Mouse (Mus musculus) activated CD4-positive, CD25-positive, alpha-beta regulatory T cell, adult 9 weeks (primary cell): ENCODE results near the gene Srsf11. TPM values are rescaled to one million over a fixed set of nuclear protein-coding genes. Genes with fewer than 3 reads are reported as not detected.

ENCODE experiments used
- polyA plus RNA-seq: library from polyadenylated mRNA; unstranded; fragments of 100-300 nt; shearing (Covaris generic); gene quantifications from one replicate; pipeline ENCODE4 v1.2.1, GENCODE M21; 2017

Srsf11 gene
- 254 TPM for polyA plus RNA-seq

DNA sequence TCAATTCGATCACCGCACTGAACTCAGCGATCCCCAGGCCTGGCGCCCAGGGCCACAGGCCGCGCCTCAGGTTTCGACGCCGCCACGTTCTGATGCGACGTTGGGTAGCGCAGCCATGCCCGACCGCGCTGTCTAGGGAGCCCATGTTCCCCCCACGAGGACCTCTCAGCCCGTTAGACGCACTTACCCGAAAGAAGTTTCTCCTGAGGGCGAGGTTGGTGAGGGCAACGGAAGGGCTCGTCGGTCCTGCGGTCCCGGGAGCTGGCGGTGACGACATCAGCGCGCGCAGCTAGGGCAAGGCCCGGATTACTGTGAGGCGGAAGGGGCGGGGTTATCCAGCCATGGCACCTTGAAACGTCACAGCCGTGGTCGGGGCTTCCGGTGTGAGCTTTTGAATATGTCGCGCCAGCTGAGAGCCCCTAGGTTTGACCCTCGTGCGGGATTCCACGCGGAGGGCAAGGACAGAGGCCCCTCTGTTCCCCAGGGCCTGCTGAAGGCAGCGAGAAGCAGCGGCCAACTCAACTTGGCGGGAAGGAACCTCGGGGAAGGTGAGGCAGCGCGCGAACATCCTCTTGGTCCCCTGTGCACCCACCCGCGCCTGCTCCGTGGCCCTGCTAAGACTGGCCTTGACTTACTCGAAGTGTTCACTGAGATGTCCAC lies at the start of gene Srsf11, which contains the start of gene Lrrc40:
TSS of gene Srsf11 (minus strand) at position 311 of the 660 bp plus-strand sequence.
TSS of gene Lrrc40 (plus strand) at position 334 of the 660 bp plus-strand sequence.

Other genes with a start within 250 kb of the Srsf11 start
- gene Cth, start 111.6 kb downstream of the Srsf11 start, polyA plus RNA-seq = not detected
- gene Ankrd13c, start 89.4 kb downstream of the Srsf11 start, polyA plus RNA-seq = 16.9 TPM
- gene Lrrc40, start within 50 bp of the Srsf11 start, polyA plus RNA-seq = 23.1 TPM